8 mouse cellular contexts compared by ENCODE assay signal in the genomic region with DNA sequence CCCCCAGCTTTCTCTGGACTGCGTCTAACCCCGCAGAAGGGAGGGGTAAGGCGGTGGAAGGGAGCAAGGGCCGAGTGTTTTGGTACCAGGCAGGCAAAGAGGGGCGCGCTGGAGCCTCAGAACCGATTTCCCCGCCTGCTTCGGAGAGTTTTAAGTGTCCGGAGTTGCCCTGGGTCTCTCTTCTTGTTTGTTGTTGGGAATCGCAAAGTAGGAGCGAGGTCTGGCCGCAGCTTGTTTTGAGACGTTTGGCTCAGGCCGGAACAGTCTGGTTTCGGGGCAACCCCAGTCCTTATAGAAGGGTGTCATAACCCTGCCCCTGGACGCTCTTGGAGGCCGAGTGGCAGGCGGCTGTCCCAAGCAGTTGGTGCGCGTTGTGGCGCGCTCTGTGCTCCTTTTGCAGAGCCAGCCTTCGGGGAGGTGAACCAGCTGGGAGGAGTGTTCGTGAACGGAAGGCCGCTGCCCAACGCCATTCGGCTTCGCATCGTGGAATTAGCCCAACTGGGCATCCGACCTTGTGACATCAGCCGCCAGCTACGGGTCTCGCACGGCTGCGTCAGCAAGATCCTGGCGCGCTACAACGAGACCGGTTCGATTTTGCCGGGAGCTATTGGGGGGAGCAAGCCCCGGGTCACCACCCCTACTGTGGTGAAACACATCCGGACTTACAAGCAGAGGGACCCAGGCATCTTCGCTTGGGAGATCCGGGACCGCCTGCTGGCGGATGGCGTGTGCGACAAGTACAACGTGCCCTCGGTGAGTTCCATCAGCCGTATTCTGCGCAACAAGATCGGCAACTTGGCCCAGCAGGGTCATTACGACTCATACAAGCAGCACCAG. TPM values are rescaled to one million over a fixed set of nuclear protein-coding genes. Genes with fewer than 3 reads are reported as not detected.
DNase-seq lines count a peak whose midpoint lies in the region; ATAC-seq and TF ChIP-seq lines count a peak whose summit lies in the region.

No protein-coding gene starts in this region.

- no peak overlapping the region for H3K27ac ChIP-seq in heart, postnatal 0 days (ENCODE audit: low read depth)
- H3K27ac ChIP-seq in intestine, postnatal 0 days (ENCODE audit: low read depth, low read length): no peak overlapping the region
- no peak overlapping the region for H3K27ac ChIP-seq in neural tube, embryonic 11.5 days (ENCODE audit: low read depth, low read length)
- H3K27ac ChIP-seq in left cerebral cortex, adult 2 months: no peak overlapping the region

- no peaks in the 10 kb centered on the region for H3K36me3 ChIP-seq in heart, postnatal 0 days (replicated peaks; ENCODE audit: control insufficient read depth, insufficient read depth, low read length)
- H3K36me3 ChIP-seq in intestine, postnatal 0 days (ENCODE audit: control insufficient read depth, insufficient read depth): no peaks in the 10 kb centered on the region
- H3K36me3 ChIP-seq in neural tube, embryonic 11.5 days (ENCODE audit: control insufficient read depth, insufficient read depth, low read length): no peaks in the 10 kb centered on the region

- H3K9me3 ChIP-seq in heart, postnatal 0 days (replicated peaks; ENCODE audit: control insufficient read depth, low read length): no peaks in the 10 kb centered on the region
- H3K9me3 ChIP-seq in intestine, postnatal 0 days (ENCODE audit: control insufficient read depth): no peaks in the 10 kb centered on the region
- no peaks in the 10 kb centered on the region for H3K9me3 ChIP-seq in neural tube, embryonic 11.5 days (ENCODE audit: control insufficient read depth, low read length)

- ATAC-seq in heart, postnatal 0 days (ENCODE audit: insufficient read depth, low read depth): no peak
- ATAC-seq in common myeloid progenitor, adult 5-6 weeks (replicated peaks; ENCODE audit: low read depth, poor library complexity, severe bottlenecking): peak; percentile 20; the same call in 1 of the 2 replicates
- no peak for ATAC-seq in intestine, postnatal 0 days
- ATAC-seq in neural tube, embryonic 11.5 days (ENCODE audit: insufficient read depth, low FRiP score, low TSS enrichment): no peak

- TF ChIP-seq EP300 in heart, postnatal 0 days (IDR thresholded peaks at IDR 0.05; ENCODE audit: low read depth): no peak

- no peak for DNase-seq in heart, postnatal 0 days (ENCODE audit: low spot score)
- DNase-seq in heart, postnatal 14 days: no peak
- peak; percentile 63 for DNase-seq in neural tube, embryonic 11.5 days (ENCODE audit: low spot score)
- no peak for DNase-seq in ovary, postnatal 10 days (ENCODE audit: low spot score)
- DNase-seq in frontal cortex, postnatal 10 days (ENCODE audit: low spot score in 2 of 2): no peak
- no peak for DNase-seq in left cerebral cortex, adult 2 months (ENCODE audit: extremely low spot score in 1 of 2, low spot score in 2 of 2)

- TF ChIP-seq CTCF in heart, postnatal 0 days (IDR thresholded peaks at IDR 0.05; ENCODE audit: low read depth): no peak
- no peak for TF ChIP-seq CTCF in intestine, postnatal 0 days (IDR thresholded peaks at IDR 0.05; ENCODE audit: low read depth)
- TF ChIP-seq CTCF in left cerebral cortex, adult 2 months (IDR thresholded peaks at IDR 0.05): no peak

- H3K27me3 ChIP-seq in heart, postnatal 0 days (ENCODE audit: control insufficient read depth, insufficient read depth, low read length): peaks cover 99% of the 10 kb centered on the region
- H3K27me3 ChIP-seq in intestine, postnatal 0 days (replicated peaks; ENCODE audit: control insufficient read depth, insufficient read depth, low read length): peaks cover 95% of the 10 kb centered on the region
- H3K27me3 ChIP-seq in neural tube, embryonic 11.5 days (ENCODE audit: control insufficient read depth, insufficient read depth, low read length): peaks cover 97% of the 10 kb centered on the region

- intact Hi-C loops in heart, postnatal 14 days (cut with DNase I): loop anchor here (5.0 kb wide), 1 partner anchor 841 kb away; no protein-coding TSS in a partner anchor
- intact Hi-C loops in left cerebral cortex, adult 2 months (cut with DNase I): loop anchor here (5.0 kb wide), 2 partner anchors 159 to 291 kb away; partner anchors contain the start of gene Nkx2-1

- H3K4me2 ChIP-seq in heart, postnatal 0 days (ENCODE audit: low read depth, low read length): peak overlapping the region; percentile 55
- peak overlapping the region; percentile 52 for H3K4me2 ChIP-seq in intestine, postnatal 0 days (replicated peaks; ENCODE audit: low read depth)
- H3K4me2 ChIP-seq in neural tube, embryonic 11.5 days (ENCODE audit: low read depth): peak overlapping the region; percentile 44

- peaks cover 3% of the 10 kb centered on the region; the same call in 1 of the 2 replicates for H3K4me1 ChIP-seq in heart, postnatal 0 days (ENCODE audit: control insufficient read depth, insufficient read depth)
- H3K4me1 ChIP-seq in intestine, postnatal 0 days (replicated peaks; ENCODE audit: control insufficient read depth, insufficient read depth, low read length): no peaks in the 10 kb centered on the region; the same call in 1 of the 2 replicates
- 0 out of 2 replicates have a peak, but pooled peaks cover 5% of the 10 kb centered on the region for H3K4me1 ChIP-seq in neural tube, embryonic 11.5 days (ENCODE audit: control insufficient read depth, insufficient read depth, low read length)

- H3K9ac ChIP-seq in heart, postnatal 0 days (replicated peaks; ENCODE audit: low read depth, low read length): no peak overlapping the region
- no peak overlapping the region for H3K9ac ChIP-seq in intestine, postnatal 0 days (ENCODE audit: low read depth, low read length)
- peak overlapping the region; percentile 26; the same call in 1 of the 2 replicates for H3K9ac ChIP-seq in neural tube, embryonic 11.5 days (ENCODE audit: low read length)

- H3K4me3 ChIP-seq in heart, postnatal 0 days (ENCODE audit: low read depth, low read length): peak overlapping the region; percentile 37
- H3K4me3 ChIP-seq in intestine, postnatal 0 days (ENCODE audit: low read depth, low read length): peak overlapping the region; percentile 27
- H3K4me3 ChIP-seq in neural tube, embryonic 11.5 days (ENCODE audit: low read depth, low read length): peak overlapping the region; percentile 36
- no peak overlapping the region for H3K4me3 ChIP-seq in left cerebral cortex, adult 2 months

- under 1% methylated on average over 56 of the region's 57 CpGs for WGBS in heart, postnatal 0 days
- WGBS in intestine, postnatal 0 days: 1% methylated on average over 57 of the region's 57 CpGs
- WGBS in neural tube, embryonic 11.5 days: under 1% methylated on average over 57 of the region's 57 CpGs

RNA-seq across cellular contexts. Expression of gene Pax9, which starts 4.8 kb away (rescaled TPM):
- 0.12 TPM in 1 of 2 replicates, not detected in the other for total RNA-seq in heart, postnatal 0 days (2014; rRNA removed; ENCODE audit: low replicate concordance)
- polyA plus RNA-seq in heart, postnatal 0 days (2015; fragmentation: Nextera tagmentation; extraction: Ambion mirVana): 0.10 and 0.12 TPM in 2 replicates
- under 1 TPM; 0.22 to 0.24 TPM for total RNA-seq in heart, postnatal 14 days (2021)
- not detected in 2 replicates for total RNA-seq in common myeloid progenitor, adult 5-6 weeks (2017)
- not detected in 2 replicates for polyA plus RNA-seq in intestine, postnatal 0 days (2015; fragmentation: Nextera tagmentation; extraction: Ambion mirVana)
- polyA plus RNA-seq in neural tube, embryonic 11.5 days (2014; fragmentation: Nextera tagmentation; extraction: Ambion mirVana): 3.7 and 4.8 TPM in 2 replicates
- not detected for total RNA-seq in left cerebral cortex, adult 2 months (2021)
